ENCODE assay signal across 8 mouse cellular contexts in genomic region chr8:88604065-88605038, GRCm38 (mm10). TPM values are rescaled to one million over a fixed set of nuclear protein-coding genes. Genes with fewer than 3 reads are reported as not detected.
DNase-seq lines count a peak whose midpoint lies in the region; ATAC-seq lines count a peak whose summit lies in the region.

No protein-coding gene starts in this region.

- peak; percentile 56 for DNase-seq in adrenal gland, postnatal 25 days
- peak; percentile 68 to 76 for DNase-seq in frontal cortex, postnatal 10 days (ENCODE audit: low spot score in 2 of 2)
- DNase-seq in limb, embryonic 10.5 days (ENCODE audit: low spot score), result peak; percentile 93
- DNase-seq in thymus, postnatal 10 days (ENCODE audit: low spot score in 2 of 2), result peak; percentile 53 to 60
- DNase-seq in layer of hippocampus, adult 8-10 months (ENCODE audit: low spot score in 2 of 2), result no peak

- no peaks in the 10 kb centered on the region for H3K9me3 ChIP-seq in hindbrain, embryonic 13.5 days
- H3K9me3 ChIP-seq in limb, embryonic 10.5 days (replicated peaks), result no peaks in the 10 kb centered on the region
- no peaks in the 10 kb centered on the region; the same call in 1 of the 2 replicates for H3K9me3 ChIP-seq in midbrain, embryonic 16.5 days (replicated peaks; ENCODE audit: control insufficient read depth, low read length, poor library complexity, severe bottlenecking)

- peak overlapping the region; percentile 53; the same call in 1 of the 2 replicates for H3K9ac ChIP-seq in hindbrain, embryonic 13.5 days
- peak overlapping the region; percentile 59 for H3K9ac ChIP-seq in midbrain, embryonic 16.5 days (ENCODE audit: low read depth, low read length)

- H3K27me3 ChIP-seq in hindbrain, embryonic 13.5 days, result 0 out of 2 replicates have a peak, but pooled peaks cover 7% of the 10 kb centered on the region
- no peaks in the 10 kb centered on the region for H3K27me3 ChIP-seq in limb, embryonic 10.5 days (ENCODE audit: low read depth, poor library complexity, severe bottlenecking)
- H3K27me3 ChIP-seq in midbrain, embryonic 16.5 days (ENCODE audit: control insufficient read depth, insufficient read depth, low read depth, low read length), result no peaks in the 10 kb centered on the region

- peak overlapping the region; percentile 55; the same call in 1 of the 2 replicates for H3K27ac ChIP-seq in hindbrain, embryonic 13.5 days
- peak overlapping the region; percentile 77 for H3K27ac ChIP-seq in limb, embryonic 10.5 days
- peak overlapping the region; percentile 58; the same call in 1 of the 2 replicates for H3K27ac ChIP-seq in midbrain, embryonic 16.5 days (ENCODE audit: low read length)

- H3K4me2 ChIP-seq in hindbrain, embryonic 13.5 days, result peak overlapping the region; percentile 61
- H3K4me2 ChIP-seq in midbrain, embryonic 16.5 days (ENCODE audit: low read length), result peak overlapping the region; percentile 70

- H3K4me3 ChIP-seq in hindbrain, embryonic 13.5 days, result peak overlapping the region; percentile 38
- peak overlapping the region; percentile 38 for H3K4me3 ChIP-seq in limb, embryonic 10.5 days
- H3K4me3 ChIP-seq in midbrain, embryonic 16.5 days (ENCODE audit: low read depth, low read length), result peak overlapping the region; percentile 35

- no peaks in the 10 kb centered on the region for H3K36me3 ChIP-seq in hindbrain, embryonic 13.5 days
- no peaks in the 10 kb centered on the region for H3K36me3 ChIP-seq in limb, embryonic 10.5 days
- H3K36me3 ChIP-seq in midbrain, embryonic 16.5 days (ENCODE audit: control insufficient read depth, insufficient read depth, low read length), result no peaks in the 10 kb centered on the region

- H3K4me1 ChIP-seq in hindbrain, embryonic 13.5 days (replicated peaks), result peaks cover 27% of the 10 kb centered on the region
- peaks cover 50% of the 10 kb centered on the region for H3K4me1 ChIP-seq in limb, embryonic 10.5 days
- H3K4me1 ChIP-seq in midbrain, embryonic 16.5 days (ENCODE audit: control insufficient read depth, insufficient read depth, low read length), result peaks cover 23% of the 10 kb centered on the region

- peak; percentile 74 for ATAC-seq in CD4-positive, CD25-positive, alpha-beta regulatory T cell, adult 4 months
- peak; percentile 88 for ATAC-seq in hindbrain, embryonic 13.5 days (ENCODE audit: low FRiP score)
- peak; percentile 92 for ATAC-seq in midbrain, embryonic 16.5 days

- 5% methylated on average over 20 of the region's 20 CpGs for WGBS in hindbrain, embryonic 13.5 days
- WGBS in limb, embryonic 10.5 days, result 7% methylated on average over 20 of the region's 20 CpGs
- 3% methylated on average over 20 of the region's 20 CpGs for WGBS in midbrain, embryonic 16.5 days

RNA-seq across cellular contexts. Expression of gene Snx20, which starts 31.6 kb away (rescaled TPM):
- 10 to 100 TPM; 15.0 to 16.8 TPM for polyA plus RNA-seq in CD4-positive, CD25-positive, alpha-beta regulatory T cell, adult 4 months (2017; shearing (Covaris generic))
- 0.95 and 1.3 TPM in 2 replicates for total RNA-seq in adrenal gland, postnatal 25 days (2021)
- polyA plus RNA-seq in hindbrain, embryonic 13.5 days (2015; fragmentation: Nextera tagmentation; extraction: Ambion mirVana), result 1.2 and 1.3 TPM in 2 replicates
- 0.31 and 0.63 TPM in 2 replicates for polyA plus RNA-seq in limb, embryonic 10.5 days (2016; fragmentation: Nextera tagmentation; extraction: Ambion mirVana)
- 1.3 and 1.5 TPM in 2 replicates for polyA plus RNA-seq in midbrain, embryonic 16.5 days (2015; fragmentation: Nextera tagmentation; extraction: Ambion mirVana)
- total RNA-seq in layer of hippocampus, adult 8-10 months (2022), result 1 to 10 TPM; 1.8 to 6.2 (median 3.3) TPM

RNA-seq across cellular contexts. Expression of gene Nod2, which starts 42.8 kb away (rescaled TPM):
- 1 to 10 TPM in 1 of 2 experiments, under 1 TPM in 1; 0.83 to 2.4 TPM for polyA plus RNA-seq in CD4-positive, CD25-positive, alpha-beta regulatory T cell, adult 4 months (2017; shearing (Covaris generic))
- total RNA-seq in adrenal gland, postnatal 25 days (2021), result 0.38 and 0.61 TPM in 2 replicates
- polyA plus RNA-seq in hindbrain, embryonic 13.5 days (2015; fragmentation: Nextera tagmentation; extraction: Ambion mirVana), result 0.08 and 0.12 TPM in 2 replicates
- 0.10 and 0.18 TPM in 2 replicates for polyA plus RNA-seq in limb, embryonic 10.5 days (2016; fragmentation: Nextera tagmentation; extraction: Ambion mirVana)
- 0.12 and 0.19 TPM in 2 replicates for polyA plus RNA-seq in midbrain, embryonic 16.5 days (2015; fragmentation: Nextera tagmentation; extraction: Ambion mirVana)
- total RNA-seq in layer of hippocampus, adult 8-10 months (2022), result under 1 TPM; 0.22 to 0.82 (median 0.42) TPM

Comparison
In these comparisons a context has a peak if more than half of its experiments do, and no peak if none do; other contexts are left out.
1. DNase-seq: peak in adrenal gland, postnatal 25 days (single experiment), frontal cortex, postnatal 10 days (2 of 2), limb, embryonic 10.5 days (single experiment) and thymus, postnatal 10 days (2 of 2); none in layer of hippocampus, adult 8-10 months (0 of 2).
2. Peak in every context shown above with its lines, with median percentiles within 50 percentile points of each other: ATAC-seq, H3K27ac ChIP-seq and H3K4me3 ChIP-seq.